Mouse (Mus musculus) neural tube, embryonic 14.5 days (tissue): ENCODE measurements at regions not wholly inside any gene's neighbourhood (a gene's known extent, or its start where the extent isn't known, plus 50 kb on each side); places are given as distances from the start of the nearest gene placed in this dataset.

Experiments
- ATAC-seq: fragments of 200-750 bp; cut with Nextera tagmentation; 2 replicates; pipeline ENCODE4 v1.8.0; 2017; ENCODE audit warnings: low read depth, mild to moderate bottlenecking, moderate TSS enrichment, moderate library complexity
- H3K27ac ChIP-seq: fragments of 300-500 bp; sonication (generic); 2 replicates; pipeline ENCODE4 v1.5.1; 2014; ENCODE audit warnings: low read depth, mild to moderate bottlenecking, control low read depth, low read length, moderate library complexity, mixed read lengths
- H3K27me3 ChIP-seq: fragments of 300-500 bp; sonication (generic); 2 replicates; pipeline ENCODE4 v1.6.1; 2014; ENCODE audit warnings: low read length; ENCODE audit not compliant: control insufficient read depth, insufficient read depth
- H3K36me3 ChIP-seq: fragments of 300-500 bp; sonication (generic); 2 replicates; pipeline ENCODE4 v1.6.1; 2014; ENCODE audit warnings: low read length, mixed read lengths; ENCODE audit not compliant: control insufficient read depth, insufficient read depth
- H3K4me1 ChIP-seq: fragments of 300-500 bp; sonication (generic); 2 replicates; pipeline ENCODE4 v1.6.1; 2014; ENCODE audit warnings: low read length; ENCODE audit not compliant: control insufficient read depth, insufficient read depth
- H3K4me2 ChIP-seq: fragments of 300-500 bp; sonication (generic); 2 replicates; pipeline ENCODE4 v1.6.1; 2014; ENCODE audit warnings: mild to moderate bottlenecking, low read depth, low read length, control low read depth
- H3K4me3 ChIP-seq: fragments of 300-500 bp; sonication (generic); 2 replicates; pipeline ENCODE4 v1.5.1; 2014; ENCODE audit warnings: low read depth, low read length, control low read depth, mixed read lengths
- H3K9ac ChIP-seq: fragments of 300-500 bp; sonication (generic); replicated peaks from 2 replicates; pipeline ENCODE4 v1.6.1; 2014; ENCODE audit warnings: low read depth, mild to moderate bottlenecking, control low read depth, low read length, mixed read lengths
- H3K9me3 ChIP-seq: fragments of 300-500 bp; sonication (generic); 2 replicates; pipeline ENCODE4 v1.6.1; 2016; ENCODE audit warnings: low read length; ENCODE audit not compliant: control insufficient read depth
- WGBS: fragments of 180-500 bp; shearing (Covaris S2); extraction: QIAGEN DNeasy Blood & Tissue Kit; methylation state at CpG from one replicate; pipeline ENCODE4 v1.1.7; 2014; 5-methylcytosine and 5-hydroxymethylcytosine counted together

GRCm38 (mm10) chrX:167067918-167068317, 141.2 kb downstream of the Tmsb4x start:
- no peak overlapping the region for H3K4me2 ChIP-seq
- no peaks in the 10 kb centered on the region for H3K27me3 ChIP-seq
- H3K4me1 ChIP-seq = no peaks in the 10 kb centered on the region
- H3K9me3 ChIP-seq = no peaks in the 10 kb centered on the region
- no peaks in the 10 kb centered on the region for H3K36me3 ChIP-seq
- H3K9ac ChIP-seq = no peak overlapping the region
- no peak for ATAC-seq
- H3K4me3 ChIP-seq = no peak overlapping the region
- no peak overlapping the region for H3K27ac ChIP-seq
- WGBS = 74% methylated on average over 3 of the region's 3 CpGs

- Histone ChIP-seq H3K9me3 (no peaks in the 10 kb centered on the region), H3K4me3 (no peak overlapping the region), H3K27ac (no peak overlapping the region), H3K4me1 (no peaks in the 10 kb centered on the region), H3K27me3 (no peaks in the 10 kb centered on the region; the same call in 1 of the 2 replicates), H3K4me2 (no peak overlapping the region), H3K9ac (no peak overlapping the region), H3K36me3 (no peaks in the 10 kb centered on the region)
- WGBS = 53% methylated on average over 4 of the region's 4 CpGs
- ATAC-seq = no peak
Observed at GRCm38 (mm10) chrX:167063881-167064280, 145.2 kb downstream of the Tmsb4x start.

- Histone ChIP-seq H3K9me3 (no peaks in the 10 kb centered on the region), H3K4me1 (no peaks in the 10 kb centered on the region), H3K4me2 (no peak overlapping the region), H3K27me3 (no peaks in the 10 kb centered on the region), H3K4me3 (no peak overlapping the region), H3K36me3 (no peaks in the 10 kb centered on the region), H3K9ac (no peak overlapping the region), H3K27ac (no peak overlapping the region)
- 79% methylated on average over 10 of the region's 10 CpGs for WGBS
- no peak for ATAC-seq
Observed at GRCm38 (mm10) chrX:167052456-167052855, 156.7 kb downstream of the Tmsb4x start.

GRCm38 (mm10) chrX:167050066-167050465, 159.0 kb downstream of the Tmsb4x start:
- 70% methylated on average over 4 of the region's 4 CpGs for whole genome bisulfite sequencing
- no peak for ATAC-seq

GRCm38 (mm10) chrX:167049191-167049968, 159.7 kb downstream of the Tmsb4x start:
- 57% methylated on average over 5 of the region's 5 CpGs for WGBS
- no peak; the same call in 1 of the 2 replicates for ATAC-seq

More at GRCm38 (mm10) chrX:167050066-167050465, 159.0 kb downstream of the Tmsb4x start:
- H3K36me3 ChIP-seq = no peaks in the 10 kb centered on the region
- no peak overlapping the region for H3K9ac ChIP-seq
- H3K27me3 ChIP-seq = no peaks in the 10 kb centered on the region
- no peaks in the 10 kb centered on the region for H3K4me1 ChIP-seq
- H3K4me3 ChIP-seq = no peak overlapping the region
- no peaks in the 10 kb centered on the region for H3K9me3 ChIP-seq
- H3K4me2 ChIP-seq = no peak overlapping the region
- H3K27ac ChIP-seq = no peak overlapping the region

GRCm38 (mm10) chrX:167037971-167038370, 171.1 kb downstream of the Tmsb4x start:
- H3K9me3 ChIP-seq = no peaks in the 10 kb centered on the region
- no peak for ATAC-seq
- H3K4me1 ChIP-seq = no peaks in the 10 kb centered on the region
- H3K27me3 ChIP-seq = no peaks in the 10 kb centered on the region
- no peak overlapping the region for H3K4me2 ChIP-seq
- no peaks in the 10 kb centered on the region for H3K36me3 ChIP-seq
- no peak overlapping the region for H3K27ac ChIP-seq
- no peak overlapping the region for H3K4me3 ChIP-seq
- H3K9ac ChIP-seq = no peak overlapping the region

More at GRCm38 (mm10) chrX:167049191-167049968, 159.7 kb downstream of the Tmsb4x start:
- Histone ChIP-seq H3K4me1 (no peaks in the 10 kb centered on the region), H3K36me3 (no peaks in the 10 kb centered on the region), H3K4me3 (no peak overlapping the region), H3K27me3 (no peaks in the 10 kb centered on the region), H3K9ac (no peak overlapping the region), H3K9me3 (no peaks in the 10 kb centered on the region), H3K27ac (no peak overlapping the region), H3K4me2 (no peak overlapping the region)

GRCm38 (mm10) chrX:167036355-167036754, 172.8 kb downstream of the Tmsb4x start:
- no peaks in the 10 kb centered on the region for H3K36me3 ChIP-seq
- H3K9ac ChIP-seq = no peak overlapping the region
- WGBS = 71% methylated on average over 1 of the region's 1 CpGs
- no peaks in the 10 kb centered on the region for H3K27me3 ChIP-seq
- no peak for ATAC-seq
- H3K4me1 ChIP-seq = no peaks in the 10 kb centered on the region
- H3K4me3 ChIP-seq = no peak overlapping the region
- H3K9me3 ChIP-seq = no peaks in the 10 kb centered on the region
- H3K4me2 ChIP-seq = no peak overlapping the region
- H3K27ac ChIP-seq = no peak overlapping the region

- no peaks in the 10 kb centered on the region for H3K4me1 ChIP-seq
- H3K4me2 ChIP-seq = no peak overlapping the region
- no peaks in the 10 kb centered on the region for H3K27me3 ChIP-seq
- no peak overlapping the region for H3K9ac ChIP-seq
- no peak overlapping the region for H3K4me3 ChIP-seq
- no peak overlapping the region for H3K27ac ChIP-seq
- H3K9me3 ChIP-seq = no peaks in the 10 kb centered on the region
- H3K36me3 ChIP-seq = no peaks in the 10 kb centered on the region
- ATAC-seq = no peak
Observed at GRCm38 (mm10) chrX:167035639-167036038, 173.5 kb downstream of the Tmsb4x start.

- no peak overlapping the region for H3K27ac ChIP-seq
- no peak overlapping the region for H3K9ac ChIP-seq
- ATAC-seq = no peak
- no peak overlapping the region for H3K4me2 ChIP-seq
- WGBS = 82% methylated on average over 2 of the region's 2 CpGs
- H3K4me3 ChIP-seq = no peak overlapping the region
- H3K9me3 ChIP-seq = no peaks in the 10 kb centered on the region
- H3K27me3 ChIP-seq = no peaks in the 10 kb centered on the region
- no peaks in the 10 kb centered on the region for H3K36me3 ChIP-seq
- no peaks in the 10 kb centered on the region for H3K4me1 ChIP-seq
Observed at GRCm38 (mm10) chrX:167033091-167033490, 176.0 kb downstream of the Tmsb4x start.
